Comparison of ENCODE assay signal across 31 mouse cellular contexts in the genomic region with DNA sequence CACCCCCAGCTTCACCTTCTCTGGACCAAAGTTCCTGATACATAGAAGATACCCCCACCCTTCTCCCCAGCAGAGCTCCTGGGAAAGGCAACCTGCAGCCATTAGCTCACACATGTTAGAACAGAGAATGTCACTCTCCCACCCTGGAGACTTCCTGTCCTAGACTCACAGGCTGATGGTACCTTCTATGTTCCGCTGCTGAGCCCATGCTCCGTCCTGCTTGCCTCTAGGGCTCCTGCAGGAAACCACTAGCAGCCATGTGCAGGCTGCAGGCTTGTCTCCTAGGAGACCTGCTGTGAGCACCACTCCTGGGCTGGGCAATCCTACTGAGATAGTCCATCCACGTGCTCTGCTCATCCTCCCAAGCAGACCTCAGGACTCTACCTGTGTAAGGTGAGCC. TPM values are rescaled to one million over a fixed set of nuclear protein-coding genes. Genes with fewer than 3 reads are reported as not detected.
"Had no signal": no experiment of that assay in that cellular context is flagged by ENCODE, and none has a peak within 500 bp of the region (broad histone marks: within the 10 kb centered on the region; RNA-seq: fewer than 3 reads in every experiment).

No protein-coding gene starts in this region.

- H3K27ac ChIP-seq: left cerebral cortex, adult 2 months; liver, embryonic 13.5 days; neural tube, embryonic 12.5 days; neural tube, embryonic 15.5 days; stomach, embryonic 15.5 days had no signal

- DNase-seq: kidney, postnatal 10 days; kidney, postnatal 36 days; layer of hippocampus, postnatal 36 days; liver, embryonic 13.5 days; lung, adult 2 months; lung, postnatal 14 days; lung, postnatal 4 days; midbrain, embryonic 14.5 days; right cerebral cortex, adult 18-20 months; right cerebral cortex, postnatal 14 days; right cerebral cortex, postnatal 4 days; thymus, postnatal 25 days had no signal

- H3K27me3 ChIP-seq: neural tube, embryonic 12.5 days; neural tube, embryonic 15.5 days; stomach, embryonic 15.5 days had no signal

- H3K4me3 ChIP-seq: left cerebral cortex, adult 2 months; liver, embryonic 13.5 days; neural tube, embryonic 12.5 days; neural tube, embryonic 15.5 days; stomach, embryonic 15.5 days had no signal

- H3K9ac ChIP-seq: liver, embryonic 13.5 days; neural tube, embryonic 12.5 days; neural tube, embryonic 15.5 days; stomach, embryonic 15.5 days had no signal

- H3K9me3 ChIP-seq: liver, embryonic 13.5 days; neural tube, embryonic 12.5 days; neural tube, embryonic 15.5 days; stomach, embryonic 15.5 days had no signal

- H3K4me2 ChIP-seq: liver, embryonic 13.5 days; midbrain, embryonic 11.5 days; neural tube, embryonic 12.5 days; neural tube, embryonic 15.5 days; stomach, embryonic 15.5 days had no signal

- H3K36me3 ChIP-seq: liver, embryonic 13.5 days; neural tube, embryonic 12.5 days; neural tube, embryonic 15.5 days; stomach, embryonic 15.5 days had no signal

RNA-seq across cellular contexts. Expression of gene Rab17, which starts 33.2 kb away (rescaled TPM):
- total RNA-seq: layer of hippocampus, adult 8-10 months; layer of hippocampus, postnatal 36 days; left cerebral cortex, postnatal 36 days; midbrain, postnatal 0 days had no signal
- polyA plus RNA-seq: midbrain, embryonic 11.5 days; midbrain, embryonic 14.5 days; neural tube, embryonic 12.5 days; neural tube, embryonic 15.5 days had no signal

RNA-seq across cellular contexts. Expression of gene Prlh, which starts 49.7 kb away (rescaled TPM):
- total RNA-seq: layer of hippocampus, adult 8-10 months; layer of hippocampus, postnatal 10 days; layer of hippocampus, postnatal 36 days; left cerebral cortex, adult 2 months; left cerebral cortex, postnatal 10 days; left cerebral cortex, postnatal 36 days; liver, adult 2 months; megakaryocyte progenitor cell, adult 5-6 weeks; megakaryocyte-erythroid progenitor cell, adult 5-6 weeks; midbrain, postnatal 0 days had no signal
- polyA plus RNA-seq: limb, embryonic 11.5 days; limb, embryonic 14.5 days; liver, adult 2 months; liver, embryonic 16.5 days; lung, adult 2 months; lung, embryonic 16.5 days; midbrain, embryonic 11.5 days; midbrain, embryonic 14.5 days; midbrain, postnatal 0 days; neural tube, embryonic 12.5 days; neural tube, embryonic 15.5 days; stomach, embryonic 15.5 days; thymus, postnatal 0 days; urinary bladder, adult 2 months had no signal
